Mouse (Mus musculus): Measurements from ENCODE around the gene Coq3. TPM values are rescaled to one million over a fixed set of nuclear protein-coding genes. Genes with fewer than 3 reads are reported as not detected.

Gene Coq3
- total RNA-seq, 2 experiments from 2014 or later: 15.1 to 28.8 TPM

Other genes starting within 250 kb of the Coq3 start
- gene Prdm13, start 193.7 kb upstream of the Coq3 start, total RNA-seq (2014; fragmentation: Nextera tagmentation): not detected in 2 replicates
- not detected in 2 replicates for gene Prdm13, start 193.7 kb upstream of the Coq3 start, total RNA-seq (2017)
- 27.5 and 28.5 TPM in 2 replicates for gene Ccnc, start 152.0 kb upstream of the Coq3 start, total RNA-seq (2014; fragmentation: Nextera tagmentation)
- 38.9 and 41.7 TPM in 2 replicates for gene Ccnc, start 152.0 kb upstream of the Coq3 start, total RNA-seq (2017)
- gene Usp45, start 112.5 kb upstream of the Coq3 start, total RNA-seq (2014; fragmentation: Nextera tagmentation): 40.5 and 63.1 TPM in 2 replicates
- gene Usp45, start 112.5 kb upstream of the Coq3 start, total RNA-seq (2017): 26.3 and 34.1 TPM in 2 replicates
- 19.8 and 27.1 TPM in 2 replicates for gene Tstd3, start 112.5 kb upstream of the Coq3 start, total RNA-seq (2014; fragmentation: Nextera tagmentation)
- gene Tstd3, start 112.5 kb upstream of the Coq3 start, total RNA-seq (2017): 9.8 and 19.3 TPM in 2 replicates
- 208 and 212 TPM in 2 replicates for gene Pnisr, start 32.1 kb upstream of the Coq3 start, total RNA-seq (2014; fragmentation: Nextera tagmentation)
- gene Pnisr, start 32.1 kb upstream of the Coq3 start, total RNA-seq (2017): 72.4 and 175 TPM in 2 replicates
- gene Faxc, start 51.7 kb downstream of the Coq3 start, total RNA-seq (2014; fragmentation: Nextera tagmentation): not detected in 2 replicates
- gene Faxc, start 51.7 kb downstream of the Coq3 start, total RNA-seq (2017): not detected in 2 replicates